Mouse (Mus musculus) gastrocnemius, postnatal 25 days (tissue): Measurements from ENCODE around the gene Mars. TPM values are rescaled to one million over a fixed set of nuclear protein-coding genes. Genes with fewer than 3 reads are reported as not detected.

Experiments used
- DNase-seq: peaks from one replicate; pipeline ENCODE4 v3.0.0; 2022
- long read RNA-seq, 2 experiments: library from polyadenylated mRNA; stranded (forward); transcript quantifications; one replicate each; pipeline ENCODE4 v2.0.0; 2021
- total RNA-seq, 2 experiments: library from RNA; stranded (reverse); gene quantifications; 1 replicate in 1 of 2; 2 replicates in 1 of 2; pipeline ENCODE4 v1.2.3; 2021

Mars gene
- total RNA-seq, result 10 to 100 TPM; 48.3 to 53.5 TPM
- long read RNA-seq, experiment 1, transcript Mars-206 (22 exons, 2,962 nt), result major isoform, 28 of 49 reads
- long read RNA-seq, experiment 1, partial matches to known transcripts, result 13 of 49 reads
- long read RNA-seq, experiment 1, other reads (novel, unspliced or antisense), result 3 of 49 reads
- long read RNA-seq, experiment 2, transcript Mars-206 (22 exons, 2,962 nt), result major isoform, 70 of 96 reads
- long read RNA-seq, experiment 2, transcript Mars-201 (21 exons, 2,939 nt), result minor isoform, 7 of 96 reads
- long read RNA-seq, experiment 2, partial matches to known transcripts, result 12 of 96 reads
- long read RNA-seq, experiment 2, other reads (novel, unspliced or antisense), result 7 of 96 reads

GRCm38 (mm10) chr10:127311476-127312355, at the start of gene Mars:
Gene Mars, minus strand, starts transcription at chr10:127311786.
- peak; percentile 92 for DNase-seq

- no peak for DNase-seq
Observed at GRCm38 (mm10) chr10:127360714-127361113, 49.1 kb upstream of the Mars start.

- DNase-seq, result no peak
Observed at GRCm38 (mm10) chr10:127355336-127355735, 43.8 kb upstream of the Mars start.

GRCm38 (mm10) chr10:127353909-127354895, 42.6 kb upstream of the Mars start, which contains the start of gene Inhbe:
Gene Inhbe, minus strand, starts transcription at chr10:127354411.
- DNase-seq, result no peak

GRCm38 (mm10) chr10:127352766-127353165, 41.2 kb upstream of the Mars start:
- no peak for DNase-seq

GRCm38 (mm10) chr10:127352187-127352586, 40.6 kb upstream of the Mars start:
- no peak for DNase-seq

GRCm38 (mm10) chr10:127351719-127352118, 40.1 kb upstream of the Mars start:
- no peak for DNase-seq

- no peak for DNase-seq
Observed at GRCm38 (mm10) chr10:127351285-127351595, 39.7 kb upstream of the Mars start.

GRCm38 (mm10) chr10:127350594-127351284, 39.2 kb upstream of the Mars start:
- peak; percentile 48 for DNase-seq

- no peak for DNase-seq
Observed at GRCm38 (mm10) chr10:127349810-127350209, 38.2 kb upstream of the Mars start.

- DNase-seq, result no peak
Observed at GRCm38 (mm10) chr10:127348957-127349356, 37.4 kb upstream of the Mars start.

- DNase-seq, result no peak
Observed at GRCm38 (mm10) chr10:127346173-127346572, 34.6 kb upstream of the Mars start.

- no peak for DNase-seq
Observed at GRCm38 (mm10) chr10:127343029-127343428, 31.4 kb upstream of the Mars start.

- peak; percentile 73 for DNase-seq
Observed at GRCm38 (mm10) chr10:127341891-127342639, 30.5 kb upstream of the Mars start, which contains the start of gene Gli1. Gene Gli1, minus strand, starts transcription at chr10:127341974.

GRCm38 (mm10) chr10:127341360-127341690, 29.7 kb upstream of the Mars start:
- DNase-seq, result no peak

GRCm38 (mm10) chr10:127340577-127341359, 29.2 kb upstream of the Mars start:
- no peak for DNase-seq

- peak; percentile 73 for DNase-seq
Observed at GRCm38 (mm10) chr10:127339683-127340576, 28.3 kb upstream of the Mars start.

GRCm38 (mm10) chr10:127338930-127339682, 27.5 kb upstream of the Mars start:
- peak; percentile 76 for DNase-seq
